Mouse (Mus musculus) hindbrain, embryonic 14.5 days (tissue): ENCODE measurements around the gene Zfp276. TPM values are rescaled to one million over a fixed set of nuclear protein-coding genes. Genes with fewer than 3 reads are reported as not detected.
A peak's percentile ranks its signal among the peaks of the same experiment; 100 is the strongest.

Source experiments
- ATAC-seq: fragments of 200-750 bp; cut with Nextera tagmentation; 2 replicates; pipeline ENCODE4 v1.8.0; 2017; ENCODE audit warnings: moderate number of reproducible peaks, mild to moderate bottlenecking, moderate TSS enrichment, moderate library complexity; ENCODE audit not compliant: low FRiP score
- DNase-seq: peaks from one replicate; pipeline ENCODE4 v3.0.0-alpha.2; 2015; ENCODE audit warnings: low spot score
- H3K27ac ChIP-seq: fragments of 300-500 bp; sonication (generic); 2 replicates; pipeline ENCODE4 v1.5.1; 2014; ENCODE audit warnings: mild to moderate bottlenecking, moderate library complexity
- H3K27me3 ChIP-seq: fragments of 300-500 bp; sonication (generic); 2 replicates; pipeline ENCODE4 v1.6.1; 2014; ENCODE audit warnings: mild to moderate bottlenecking, low read length, mixed read lengths; ENCODE audit not compliant: control insufficient read depth, insufficient read depth
- H3K36me3 ChIP-seq: fragments of 300-500 bp; sonication (generic); replicated peaks from 2 replicates; pipeline ENCODE4 v1.6.1; 2014; ENCODE audit not compliant: control insufficient read depth, insufficient read depth
- H3K4me1 ChIP-seq: fragments of 300-500 bp; sonication (generic); replicated peaks from 2 replicates; pipeline ENCODE4 v1.6.1; 2014; ENCODE audit warnings: antibody characterized with exemption, low read length, mixed read lengths; ENCODE audit not compliant: control insufficient read depth, insufficient read depth
- H3K4me2 ChIP-seq: fragments of 300-500 bp; sonication (generic); replicated peaks from 2 replicates; pipeline ENCODE4 v1.6.1; 2014; ENCODE audit warnings: mild to moderate bottlenecking, moderate library complexity
- H3K4me3 ChIP-seq: fragments of 300-500 bp; sonication (generic); replicated peaks from 2 replicates; pipeline ENCODE4 v1.5.1; 2014; ENCODE audit warnings: mild to moderate bottlenecking, low read length
- H3K9ac ChIP-seq: fragments of 300-500 bp; sonication (generic); 2 replicates; pipeline ENCODE4 v1.6.1; 2014
- H3K9me3 ChIP-seq: fragments of 300-500 bp; sonication (generic); 2 replicates; pipeline ENCODE4 v1.6.1; 2016; ENCODE audit warnings: low read length; ENCODE audit not compliant: control insufficient read depth
- WGBS: fragments of 180-500 bp; shearing (Covaris S2); extraction: QIAGEN DNeasy Blood & Tissue Kit; methylation state at CpG from one replicate; pipeline ENCODE4 v1.1.7; 2014; 5-methylcytosine and 5-hydroxymethylcytosine counted together
- polyA plus RNA-seq: library from polyadenylated mRNA; unstranded; fragments of >200 nt; fragmentation: Nextera tagmentation; extraction: Ambion mirVana; gene quantifications from 2 replicates; pipeline ENCODE4 v1.2.1, GENCODE M21; 2014

Gene Zfp276
- polyA plus RNA-seq, 1 experiment from 2014 or later: 19.5 TPM

DNA sequence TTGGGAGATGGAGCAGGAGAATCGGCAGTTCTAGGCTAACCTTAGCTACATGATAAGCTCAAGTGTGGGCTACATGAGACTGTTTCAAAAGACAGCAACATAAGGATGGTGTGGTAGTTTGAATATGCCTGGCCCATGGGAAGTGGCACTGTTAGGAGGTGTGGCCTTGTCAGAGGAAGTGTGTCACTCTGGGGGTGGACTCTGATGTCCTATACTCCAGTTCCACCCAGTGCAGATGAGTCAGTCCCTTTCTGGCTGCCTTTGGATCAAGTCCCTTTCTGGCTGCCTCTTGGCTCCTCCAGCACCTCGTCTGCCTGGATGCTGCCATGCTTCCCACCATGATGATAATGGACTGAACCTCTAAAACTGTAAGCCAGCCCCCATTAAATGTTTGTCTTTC is 38.8 kb downstream of the Zfp276 start:
- DNase-seq (no peak), ATAC-seq (no peak)
- no peaks in the 10 kb centered on the region for H3K9me3 ChIP-seq
- no peak overlapping the region for H3K27ac ChIP-seq
- H3K9ac ChIP-seq: no peak overlapping the region
- no peak overlapping the region for H3K4me2 ChIP-seq
- no peak overlapping the region for H3K4me3 ChIP-seq
- no peaks in the 10 kb centered on the region for H3K36me3 ChIP-seq
- no peaks in the 10 kb centered on the region for H3K27me3 ChIP-seq
- no peaks in the 10 kb centered on the region for H3K4me1 ChIP-seq
- whole genome bisulfite sequencing: 88% methylated on average over 2 of the region's 2 CpGs

DNA sequence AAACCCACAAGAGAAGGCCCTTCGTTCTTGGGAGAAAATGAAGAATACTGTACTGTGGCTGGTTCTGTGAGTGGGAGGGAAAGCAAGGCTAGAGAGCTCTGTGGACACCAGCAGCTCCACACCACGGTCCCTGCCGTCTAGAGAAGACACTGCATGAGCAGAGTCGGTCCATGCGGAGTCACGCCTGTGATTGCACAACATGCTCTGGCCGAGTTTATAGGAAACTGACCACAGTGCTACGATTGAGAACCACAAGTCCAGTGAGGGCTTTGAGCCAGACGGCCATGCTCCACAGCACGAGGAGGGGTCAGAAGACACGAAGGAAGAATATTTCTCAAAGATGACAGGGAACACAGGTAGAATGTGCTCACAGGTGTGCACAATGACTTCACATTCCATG is 44.3 kb downstream of the Zfp276 start:
- WGBS: 96% methylated on average over 11 of the region's 11 CpGs
- Histone ChIP-seq H3K4me2 (no peak overlapping the region), H3K9ac (no peak overlapping the region), H3K4me3 (no peak overlapping the region), H3K4me1 (no peaks in the 10 kb centered on the region), H3K27me3 (no peaks in the 10 kb centered on the region), H3K9me3 (no peaks in the 10 kb centered on the region), H3K36me3 (no peaks in the 10 kb centered on the region), H3K27ac (no peak overlapping the region)
- ATAC-seq: no peak
- no peak for DNase-seq

DNA sequence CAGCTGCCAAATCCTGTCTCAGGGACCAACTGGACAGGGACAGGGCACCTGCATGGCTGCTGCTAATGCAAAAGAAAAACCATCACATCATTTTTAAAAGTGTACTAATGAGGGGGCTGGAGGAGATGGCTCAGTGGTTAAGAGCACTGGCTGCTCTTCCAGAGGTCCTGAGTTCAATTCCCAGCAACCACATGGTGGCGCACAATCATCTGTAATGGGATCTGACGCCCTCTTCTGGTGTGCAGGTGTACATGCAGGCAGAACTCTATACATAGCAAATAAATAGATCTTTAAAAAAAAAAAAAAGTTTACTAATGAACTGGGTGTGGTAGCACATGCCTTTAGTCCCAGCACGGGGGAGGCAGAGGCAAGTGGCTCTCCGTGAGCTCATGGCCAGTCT is 54.7 kb downstream of the Zfp276 start:
- WGBS: 72% methylated on average over 4 of the region's 4 CpGs
- Histone ChIP-seq H3K27ac (no peak overlapping the region), H3K9me3 (no peaks in the 10 kb centered on the region), H3K27me3 (no peaks in the 10 kb centered on the region), H3K36me3 (no peaks in the 10 kb centered on the region), H3K4me3 (no peak overlapping the region), H3K9ac (no peak overlapping the region), H3K4me1 (no peaks in the 10 kb centered on the region), H3K4me2 (no peak overlapping the region)
- ATAC-seq: no peak
- no peak for DNase-seq

DNA sequence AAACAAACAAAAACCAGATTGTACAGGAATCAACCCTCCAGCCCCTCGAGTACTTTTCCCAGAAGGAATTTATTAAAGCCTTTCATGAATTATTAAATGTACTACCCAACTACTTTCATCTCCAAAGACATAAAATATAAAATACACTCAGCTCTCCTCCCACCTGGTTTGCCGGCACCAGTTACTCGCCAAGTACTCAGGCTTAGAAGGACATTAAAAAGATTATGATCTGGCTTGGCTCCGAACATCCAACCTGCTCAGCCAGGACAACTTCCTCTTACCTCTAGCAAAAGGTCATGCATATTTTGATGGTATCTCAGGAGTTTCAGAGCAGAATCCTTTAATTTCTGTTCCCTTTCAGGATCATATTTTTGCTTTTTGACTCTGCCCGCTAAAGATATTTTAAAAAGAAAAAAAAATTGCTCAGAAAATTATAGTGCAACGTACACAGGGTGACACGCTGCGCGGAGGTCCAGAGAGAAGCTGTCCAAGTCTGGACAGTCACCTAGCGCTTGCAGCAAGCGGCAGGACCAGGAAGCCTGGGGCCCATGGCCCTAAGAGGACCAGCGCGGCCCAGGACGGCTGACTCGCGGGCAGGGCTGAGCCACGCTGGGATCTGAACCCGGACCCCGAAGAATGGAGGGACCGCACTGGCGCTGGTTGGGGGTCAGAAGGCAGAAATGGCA is 63.9 kb downstream of the Zfp276 start:
- Histone ChIP-seq H3K4me2 (peak overlapping the region; percentile 84), H3K4me3 (peak overlapping the region; percentile 47), H3K36me3 (no peaks in the 10 kb centered on the region), H3K9ac (peak overlapping the region; percentile 56), H3K27ac (no peak overlapping the region), H3K27me3 (no peaks in the 10 kb centered on the region), H3K9me3 (no peaks in the 10 kb centered on the region), H3K4me1 (peaks cover 10% of the 10 kb centered on the region; the same call in 1 of the 2 replicates)
- 10% methylated on average over 21 of the region's 21 CpGs for WGBS
- DNase-seq (no peak), ATAC-seq (peak; percentile 64)

DNA sequence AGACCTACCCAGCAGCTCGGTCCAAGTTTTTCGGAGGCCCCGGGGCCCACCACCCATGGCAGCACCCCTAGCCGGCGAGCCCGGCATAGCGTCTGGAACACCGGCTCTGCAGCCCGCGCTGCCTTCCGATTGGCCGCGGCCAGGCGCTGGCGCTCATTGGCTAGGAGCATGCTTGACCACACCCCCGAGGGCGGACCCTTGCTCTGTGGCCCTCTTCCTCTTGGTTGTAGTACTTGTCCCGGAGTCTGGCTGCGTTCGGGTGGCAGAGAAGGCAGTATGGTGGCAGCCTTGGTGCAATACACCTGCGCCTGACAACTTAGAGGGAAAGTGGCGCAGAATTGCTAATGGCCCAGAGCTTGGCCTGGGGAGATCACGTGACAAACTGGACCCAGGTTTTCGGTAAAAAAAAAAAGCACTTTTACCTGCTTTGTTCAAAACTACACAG is 64.5 kb downstream of the Zfp276 start, which contains the start of gene Fanca:
Gene Fanca (minus strand): TSS at position 110 of the 445 bp plus-strand sequence.
- Histone ChIP-seq H3K27me3 (no peaks in the 10 kb centered on the region), H3K4me3 (peak within 1 kb of the TSS; percentile 47), H3K27ac (no peak within 1 kb of the TSS), H3K9ac (peak within 1 kb of the TSS; percentile 56), H3K4me2 (peak within 1 kb of the TSS; percentile 84), H3K9me3 (no peaks in the 10 kb centered on the region), H3K36me3 (no peaks in the 10 kb centered on the region), H3K4me1 (peaks cover 10% of the 10 kb centered on the region; the same call in 1 of the 2 replicates)
- under 1% methylated on average over 24 of the region's 24 CpGs for WGBS
- DNase-seq: peak; percentile 89
- ATAC-seq: peak; percentile 98

Other genes with a start within 250 kb of the Zfp276 start
- gene Ankrd11, start 211.9 kb upstream of the Zfp276 start, polyA plus RNA-seq: 45.3 and 49.9 TPM in 2 replicates
- 41.6 and 44.1 TPM in 2 replicates for gene Spg7, start 191.3 kb upstream of the Zfp276 start, polyA plus RNA-seq
- gene Rpl13, start 151.8 kb upstream of the Zfp276 start, polyA plus RNA-seq: 766 and 865 TPM in 2 replicates
- gene Cpne7, start 136.8 kb upstream of the Zfp276 start, polyA plus RNA-seq: 2.2 and 3.3 TPM in 2 replicates
- gene Sult5a1, start 95.9 kb upstream of the Zfp276 start, polyA plus RNA-seq: 1.3 and 3.0 TPM in 2 replicates
- 0.25 and 0.34 TPM in 2 replicates for gene Dpep1, start 68.0 kb upstream of the Zfp276 start, polyA plus RNA-seq
- 160 and 164 TPM in 2 replicates for gene Chmp1a, start 41.4 kb upstream of the Zfp276 start, polyA plus RNA-seq
- 5.2 and 9.8 TPM in 2 replicates for gene Spata33, start 41.4 kb upstream of the Zfp276 start, polyA plus RNA-seq
- gene Cdk10, start 29.4 kb upstream of the Zfp276 start, polyA plus RNA-seq: 42.9 and 44.1 TPM in 2 replicates
- 8.4 and 9.1 TPM in 2 replicates for gene Spata2l, start 18.0 kb upstream of the Zfp276 start, polyA plus RNA-seq
- 57.7 and 58.8 TPM in 2 replicates for gene Vps9d1, start 153 bp downstream of the Zfp276 start, polyA plus RNA-seq
- 7.4 and 8.3 TPM in 2 replicates for gene Fanca, start 64.4 kb downstream of the Zfp276 start, polyA plus RNA-seq
- 32.4 and 33.1 TPM in 2 replicates for gene Spire2, start 78.5 kb downstream of the Zfp276 start, polyA plus RNA-seq
- 371 and 380 TPM in 2 replicates for gene Tcf25, start 119.6 kb downstream of the Zfp276 start, polyA plus RNA-seq
- gene Mc1r, start 152.9 kb downstream of the Zfp276 start, polyA plus RNA-seq: 0.10 and 0.21 TPM in 2 replicates
- 1,715 and 1,766 TPM in 2 replicates for gene Tubb3, start 157.2 kb downstream of the Zfp276 start, polyA plus RNA-seq
- 45.3 and 52.2 TPM in 2 replicates for gene Def8, start 169.3 kb downstream of the Zfp276 start, polyA plus RNA-seq
- gene Afg3l1, start 223.7 kb downstream of the Zfp276 start, polyA plus RNA-seq: 31.6 and 36.5 TPM in 2 replicates